Mouse (Mus musculus) large intestine, adult 2 months (tissue): ENCODE results near the gene Mgat4a. TPM values are rescaled to one million over a fixed set of nuclear protein-coding genes. Genes with fewer than 3 reads are reported as not detected.

ENCODE experiments used
- DNase-seq: peaks from one replicate; pipeline ENCODE4 v3.0.0-alpha.2; 2012; ENCODE audit warnings: low read depth, low spot score
- WGBS: fragments of 180-500 bp; shearing (Covaris S2); methylation state at CpG from one replicate; pipeline ENCODE4 v1.1.7; 2018; 5-methylcytosine and 5-hydroxymethylcytosine counted together
- polyA plus RNA-seq: library from polyadenylated mRNA; depleted of rRNA; stranded (reverse); fragments of >200 nt; gene quantifications from 2 replicates; pipeline ENCODE4 v1.2.3, GENCODE M21; 2012

Mgat4a gene
- polyA plus RNA-seq, 1 experiment, result 50.0 TPM

- WGBS, result 72% methylated on average over 8 of the region's 8 CpGs
- no peak for DNase-seq
Measured at GRCm38 (mm10) chr1:37474046-37474445, 66.8 kb downstream of the Mgat4a start.

GRCm38 (mm10) chr1:37473251-37473650 is 67.6 kb downstream of the Mgat4a start:
- WGBS, result 65% methylated on average over 10 of the region's 10 CpGs
- DNase-seq, result no peak

GRCm38 (mm10) chr1:37471179-37472148 is 69.4 kb downstream of the Mgat4a start:
- WGBS, result 78% methylated on average over 6 of the region's 6 CpGs
- DNase-seq, result no peak

GRCm38 (mm10) chr1:37469007-37469406 is 71.8 kb downstream of the Mgat4a start:
- DNase-seq, result no peak
- WGBS, result 92% methylated on average over 5 of the region's 5 CpGs

GRCm38 (mm10) chr1:37467806-37468205 is 73.0 kb downstream of the Mgat4a start:
- DNase-seq, result no peak
- 93% methylated on average over 4 of the region's 4 CpGs for WGBS

GRCm38 (mm10) chr1:37466322-37466995 is 74.4 kb downstream of the Mgat4a start:
- no peak for DNase-seq
- WGBS, result 81% methylated on average over 3 of the region's 3 CpGs

- 91% methylated on average over 10 of the region's 10 CpGs for WGBS
Measured at GRCm38 (mm10) chr1:37464878-37465452, 75.9 kb downstream of the Mgat4a start.

GRCm38 (mm10) chr1:37457546-37457945 is 83.3 kb downstream of the Mgat4a start:
- WGBS, result 90% methylated on average over 7 of the region's 7 CpGs

More at GRCm38 (mm10) chr1:37464878-37465452, 75.9 kb downstream of the Mgat4a start:
- no peak for DNase-seq

GRCm38 (mm10) chr1:37451270-37451669 is 89.5 kb downstream of the Mgat4a start:
- no peak for DNase-seq
- 94% methylated on average over 8 of the region's 8 CpGs for WGBS

More at GRCm38 (mm10) chr1:37457546-37457945, 83.3 kb downstream of the Mgat4a start:
- no peak for DNase-seq

GRCm38 (mm10) chr1:37448361-37449095 is 92.3 kb downstream of the Mgat4a start:
- DNase-seq, result no peak
- 81% methylated on average over 10 of the region's 10 CpGs for WGBS

- no peak for DNase-seq
- WGBS, result 95% methylated on average over 16 of the region's 16 CpGs
Measured at GRCm38 (mm10) chr1:37442848-37443835, 97.7 kb downstream of the Mgat4a start.

- DNase-seq, result no peak
- 89% methylated on average over 3 of the region's 3 CpGs for WGBS
Measured at GRCm38 (mm10) chr1:37436419-37436818, 104.4 kb downstream of the Mgat4a start.

GRCm38 (mm10) chr1:37430297-37430840 is 110.4 kb downstream of the Mgat4a start:
- peak; percentile 35 for DNase-seq
- under 1% methylated on average over 40 of the region's 40 CpGs for WGBS

- under 1% methylated on average over 57 of the region's 57 CpGs for WGBS
Measured at GRCm38 (mm10) chr1:37429366-37430296, 111.2 kb downstream of the Mgat4a start, which contains the start of the genes Coa5 and Unc50. TSS of gene Coa5 (minus strand) at chr1:37430103. TSS of gene Unc50 (plus strand) at chr1:37430139.

GRCm38 (mm10) chr1:37428911-37429310 is 111.9 kb downstream of the Mgat4a start:
- no peak for DNase-seq
- WGBS, result 27% methylated on average over 2 of the region's 2 CpGs

More at GRCm38 (mm10) chr1:37429366-37430296, 111.2 kb downstream of the Mgat4a start, which contains the start of the genes Coa5 and Unc50:
- peak; percentile 92 for DNase-seq

GRCm38 (mm10) chr1:37427144-37427875 is 113.5 kb downstream of the Mgat4a start:
- 94% methylated on average over 8 of the region's 8 CpGs for WGBS
- DNase-seq, result no peak
